Comparison of ENCODE assay signal across 8 mouse cellular contexts in the genomic region with DNA sequence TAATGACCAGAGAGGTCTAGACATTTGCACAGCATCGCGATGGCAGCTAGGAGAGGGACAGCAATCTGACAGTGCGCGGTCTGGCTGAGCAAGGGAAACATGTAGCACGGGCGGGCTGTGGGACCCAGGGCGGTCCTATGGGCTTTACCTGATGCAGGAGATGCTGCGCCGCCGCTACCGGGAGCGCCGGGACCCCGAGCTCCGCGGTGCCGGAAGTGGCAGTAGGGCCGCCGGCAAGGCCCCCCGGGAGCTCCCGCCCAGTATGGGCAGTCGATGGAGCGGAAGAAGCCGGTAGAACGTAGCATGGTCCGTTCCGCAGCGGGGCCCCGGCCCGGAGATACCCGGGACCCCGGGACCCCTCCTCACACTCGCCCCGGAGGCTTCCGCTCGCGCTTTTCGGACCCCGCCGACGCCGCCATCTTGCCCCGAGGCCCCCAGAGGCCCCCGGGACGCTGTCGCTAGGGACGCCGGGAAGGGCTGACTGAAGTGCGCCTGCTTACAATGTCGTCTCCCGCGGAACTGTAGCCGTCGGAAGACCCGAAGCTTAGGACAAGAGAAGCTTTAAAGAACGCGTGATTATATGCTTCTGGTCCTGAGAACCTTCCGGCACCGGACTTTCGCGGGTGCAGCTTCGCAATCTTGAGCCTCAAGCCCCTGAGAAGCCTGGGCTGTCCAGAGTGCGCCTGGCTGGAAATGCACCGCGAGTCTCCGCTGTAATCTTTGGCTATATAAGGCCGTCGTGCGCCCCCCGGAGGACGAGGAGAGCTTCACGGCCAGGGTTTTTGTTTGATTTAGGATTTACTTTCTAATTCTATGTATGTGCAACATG. TPM values are rescaled to one million over a fixed set of nuclear protein-coding genes. Genes with fewer than 3 reads are reported as not detected.
DNase-seq lines count a peak whose midpoint lies in the region; ATAC-seq lines count a peak whose summit lies in the region.

TSS of gene Rexo1 (minus strand) at position 445 of the 829 bp plus-strand sequence.

- ATAC-seq in inflammation-experienced regulatory T-cells, adult 6 months, result peak; percentile 92
- peak; percentile 79 for ATAC-seq in megakaryocyte-erythroid progenitor cell, adult 5-6 weeks (replicated peaks; ENCODE audit: low FRiP score, low TSS enrichment, poor library complexity, severe bottlenecking)

- intact Hi-C loops in gastrocnemius, postnatal 14 days (cut with DNase I; ENCODE audit: low total_unique reads), result no loop called here
- intact Hi-C loops in left cerebral cortex, postnatal 10 days (cut with DNase I), result no loop called here

- DNase-seq in adrenal gland, adult (ENCODE audit: inconsistent age in 2 of 2, low spot score in 1 of 2), result peak; percentile 93 to 99
- peak; percentile 98 for DNase-seq in embryo, embryonic 10.5 days (ENCODE audit: low spot score)
- peak; percentile 91 for DNase-seq in gastrocnemius, postnatal 14 days
- peak; percentile 91 to 93 for DNase-seq in left cerebral cortex, postnatal 10 days (ENCODE audit: extremely low spot score in 1 of 2, low spot score in 2 of 2)
- peak; percentile 92 for DNase-seq in right cerebral cortex, postnatal 25 days
- peak; percentile 89 to 92 for DNase-seq in urinary bladder, postnatal 4 days (ENCODE audit: low spot score in 2 of 2)

RNA-seq across cellular contexts. Expression of gene Rexo1, which starts in this region (rescaled TPM):
- total RNA-seq in gastrocnemius, postnatal 14 days (2021), result 10 to 100 TPM in 1 of 2 experiments, 1 to 10 TPM in 1; 9.8 to 11.1 TPM
- 10 to 100 TPM; 11.3 to 18.6 (median 14.9) TPM for polyA plus RNA-seq in inflammation-experienced regulatory T-cells, adult 6 months (2017; shearing (Covaris generic))
- total RNA-seq in left cerebral cortex, postnatal 10 days (2021), result 10 to 100 TPM; 49.5 to 49.6 TPM
- 52.1 and 57.1 TPM in 2 replicates for total RNA-seq in megakaryocyte-erythroid progenitor cell, adult 5-6 weeks (2014; fragmentation: Nextera tagmentation)
- 9.8 and 15.3 TPM in 2 replicates for total RNA-seq in megakaryocyte-erythroid progenitor cell, adult 5-6 weeks (2017)

Comparison
In these comparisons a context has a peak if more than half of its experiments do, and no peak if none do; other contexts are left out.
1. Peak in every context shown above with its lines: DNase-seq and ATAC-seq.